Mouse (Mus musculus) small intestine, adult 10 weeks (tissue): ENCODE results near the gene Cdc40. TPM values are rescaled to one million over a fixed set of nuclear protein-coding genes. Genes with fewer than 3 reads are reported as not detected.

Experiments used
- polyA plus RNA-seq: library from polyadenylated mRNA; stranded (reverse); fragments of 350-450 nt; fragmentation: Illumina TruSeq; extraction: RNeasy Lipid Tissue Mini Kit (QIAGEN cat#74804); gene quantifications from one replicate; pipeline ENCODE4 v1.2.3, GENCODE M21; 2014; ENCODE audit warnings: low replicate concordance

Gene Cdc40
- 42.2 TPM for polyA plus RNA-seq

GRCm38 (mm10) chr10:40882831-40883643, at the start of gene Cdc40, which contains the start of gene Wasf1:
TSS of gene Cdc40 (minus strand) at chr10:40883311.
TSS of gene Wasf1 (plus strand) at chr10:40883475.

Other genes with a start within 250 kb of the Cdc40 start
- gene Mettl24, start 200.0 kb downstream of the Cdc40 start, polyA plus RNA-seq: not detected
- 1.3 TPM for gene Wasf1, start 164 bp upstream of the Cdc40 start, polyA plus RNA-seq
- not detected for gene Gpr6, start 189.0 kb upstream of the Cdc40 start, polyA plus RNA-seq